Mouse (Mus musculus): ENCODE results near the gene Gm6685. TPM values are rescaled to one million over a fixed set of nuclear protein-coding genes. Genes with fewer than 3 reads are reported as not detected.
"Not testable (repeated sequence)": the region's sequence is repeated elsewhere in the genome, so short reads cannot be mapped to it uniquely, and the experiment has no call there.

The Gm6685 gene
- 1.6 TPM in 1 of 2 replicates, not detected in the other for polyA plus RNA-seq (2011; ENCODE audit: insufficient read depth, insufficient read length, low read depth, missing spikeins)

GRCm38 (mm10) chr11:28339224-28340150, at the start of gene Gm6685:
Gm6685 (minus strand) TSS chr11:28339867.
- not testable (repeated sequence) for H3K27ac ChIP-seq (ENCODE audit: insufficient read depth, low read length); H3K4me1 ChIP-seq (ENCODE audit: control insufficient read depth, insufficient read depth, low read length); H3K9ac ChIP-seq (ENCODE audit: low read depth, poor library complexity, severe bottlenecking); H3K36me3 ChIP-seq (ENCODE audit: control insufficient read depth, insufficient read depth, low read length, poor library complexity, severe bottlenecking); H3K9me3 ChIP-seq (replicated peaks; ENCODE audit: control insufficient read depth, insufficient read depth, low read length, poor library complexity, severe bottlenecking); H3K4me3 ChIP-seq (ENCODE audit: low read depth, low read length); H3K27me3 ChIP-seq (ENCODE audit: control insufficient read depth, insufficient read depth, low read length, poor library complexity, severe bottlenecking)

GRCm38 (mm10) chr11:28375891-28376290, 36.2 kb upstream of the Gm6685 start:
- no peaks in the 10 kb centered on the region for H3K4me1 ChIP-seq (ENCODE audit: control insufficient read depth, insufficient read depth, low read length)
- H3K9me3 ChIP-seq (replicated peaks; ENCODE audit: control insufficient read depth, insufficient read depth, low read length, poor library complexity, severe bottlenecking): peaks cover 20% of the 10 kb centered on the region
- H3K36me3 ChIP-seq (ENCODE audit: control insufficient read depth, insufficient read depth, low read length, poor library complexity, severe bottlenecking): no peaks in the 10 kb centered on the region
- H3K27ac ChIP-seq (ENCODE audit: insufficient read depth, low read length): no peak overlapping the region
- no peaks in the 10 kb centered on the region for H3K27me3 ChIP-seq (ENCODE audit: control insufficient read depth, insufficient read depth, low read length, poor library complexity, severe bottlenecking)
- H3K9ac ChIP-seq (ENCODE audit: low read depth, poor library complexity, severe bottlenecking): no peak overlapping the region
- H3K4me3 ChIP-seq (ENCODE audit: low read depth, low read length): no peak overlapping the region
- no peak for TF ChIP-seq CTCF (IDR thresholded peaks at IDR 0.05; ENCODE audit: low read depth, low read length)
- TF ChIP-seq POLR2A (IDR thresholded peaks at IDR 0.05; ENCODE audit: insufficient read depth, low read length): no peak
- no peak for TF ChIP-seq EP300 (IDR thresholded peaks at IDR 0.05; ENCODE audit: insufficient read depth, low read depth, low read length)

GRCm38 (mm10) chr11:28374636-28375035, 35.0 kb upstream of the Gm6685 start:
- no peak overlapping the region for H3K9ac ChIP-seq (ENCODE audit: low read depth, poor library complexity, severe bottlenecking)

GRCm38 (mm10) chr11:28371381-28371780, 31.7 kb upstream of the Gm6685 start:
- H3K9ac ChIP-seq (ENCODE audit: low read depth, poor library complexity, severe bottlenecking); H3K4me1 ChIP-seq (ENCODE audit: control insufficient read depth, insufficient read depth, low read length); H3K4me3 ChIP-seq (ENCODE audit: low read depth, low read length); H3K27me3 ChIP-seq (ENCODE audit: control insufficient read depth, insufficient read depth, low read length, poor library complexity, severe bottlenecking); H3K27ac ChIP-seq (ENCODE audit: insufficient read depth, low read length); H3K36me3 ChIP-seq (ENCODE audit: control insufficient read depth, insufficient read depth, low read length, poor library complexity, severe bottlenecking): not testable (repeated sequence)
- peaks cover 31% of the 10 kb centered on the region for H3K9me3 ChIP-seq (replicated peaks; ENCODE audit: control insufficient read depth, insufficient read depth, low read length, poor library complexity, severe bottlenecking)

More at GRCm38 (mm10) chr11:28374636-28375035, 35.0 kb upstream of the Gm6685 start:
- TF ChIP-seq POLR2A (IDR thresholded peaks at IDR 0.05; ENCODE audit: insufficient read depth, low read length) (no peak), CTCF (IDR thresholded peaks at IDR 0.05; ENCODE audit: low read depth, low read length) (no peak), EP300 (IDR thresholded peaks at IDR 0.05; ENCODE audit: insufficient read depth, low read depth, low read length) (no peak)
- Histone ChIP-seq H3K36me3 (ENCODE audit: control insufficient read depth, insufficient read depth, low read length, poor library complexity, severe bottlenecking) (no peaks in the 10 kb centered on the region), H3K4me3 (ENCODE audit: low read depth, low read length) (no peak overlapping the region), H3K9me3 (replicated peaks; ENCODE audit: control insufficient read depth, insufficient read depth, low read length, poor library complexity, severe bottlenecking) (peaks cover 26% of the 10 kb centered on the region), H3K4me1 (ENCODE audit: control insufficient read depth, insufficient read depth, low read length) (no peaks in the 10 kb centered on the region), H3K27me3 (ENCODE audit: control insufficient read depth, insufficient read depth, low read length, poor library complexity, severe bottlenecking) (no peaks in the 10 kb centered on the region), H3K27ac (ENCODE audit: insufficient read depth, low read length) (no peak overlapping the region)

DNA sequence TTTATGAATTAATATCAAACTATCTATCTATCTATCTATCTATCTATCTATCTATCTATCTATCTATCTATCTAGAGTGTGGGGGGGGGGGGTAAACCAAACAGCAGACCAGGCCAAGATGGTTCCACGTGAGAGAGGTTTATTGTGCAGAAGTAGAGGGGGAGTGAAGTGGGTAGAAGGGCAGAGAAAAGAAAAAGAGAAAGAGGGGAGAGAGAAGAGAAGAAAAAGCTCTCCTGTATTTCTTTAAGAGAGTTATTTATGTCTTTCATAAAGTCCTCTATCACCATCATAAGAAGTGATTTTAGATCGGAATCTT, 26.2 kb upstream of the Gm6685 start:
- H3K27me3 ChIP-seq (ENCODE audit: control insufficient read depth, insufficient read depth, low read length, poor library complexity, severe bottlenecking): no peaks in the 10 kb centered on the region
- no peak overlapping the region for H3K27ac ChIP-seq (ENCODE audit: insufficient read depth, low read length)
- TF ChIP-seq CTCF (IDR thresholded peaks at IDR 0.05; ENCODE audit: low read depth, low read length) (no peak), POLR2A (IDR thresholded peaks at IDR 0.05; ENCODE audit: insufficient read depth, low read length) (no peak), EP300 (IDR thresholded peaks at IDR 0.05; ENCODE audit: insufficient read depth, low read depth, low read length) (no peak)
- no peaks in the 10 kb centered on the region for H3K36me3 ChIP-seq (ENCODE audit: control insufficient read depth, insufficient read depth, low read length, poor library complexity, severe bottlenecking)
- no peak overlapping the region for H3K9ac ChIP-seq (ENCODE audit: low read depth, poor library complexity, severe bottlenecking)
- H3K4me3 ChIP-seq (ENCODE audit: low read depth, low read length): no peak overlapping the region; the same call in 1 of the 2 replicates
- H3K4me1 ChIP-seq (ENCODE audit: control insufficient read depth, insufficient read depth, low read length): no peaks in the 10 kb centered on the region
- peaks cover 12% of the 10 kb centered on the region for H3K9me3 ChIP-seq (replicated peaks; ENCODE audit: control insufficient read depth, insufficient read depth, low read length, poor library complexity, severe bottlenecking)

DNA sequence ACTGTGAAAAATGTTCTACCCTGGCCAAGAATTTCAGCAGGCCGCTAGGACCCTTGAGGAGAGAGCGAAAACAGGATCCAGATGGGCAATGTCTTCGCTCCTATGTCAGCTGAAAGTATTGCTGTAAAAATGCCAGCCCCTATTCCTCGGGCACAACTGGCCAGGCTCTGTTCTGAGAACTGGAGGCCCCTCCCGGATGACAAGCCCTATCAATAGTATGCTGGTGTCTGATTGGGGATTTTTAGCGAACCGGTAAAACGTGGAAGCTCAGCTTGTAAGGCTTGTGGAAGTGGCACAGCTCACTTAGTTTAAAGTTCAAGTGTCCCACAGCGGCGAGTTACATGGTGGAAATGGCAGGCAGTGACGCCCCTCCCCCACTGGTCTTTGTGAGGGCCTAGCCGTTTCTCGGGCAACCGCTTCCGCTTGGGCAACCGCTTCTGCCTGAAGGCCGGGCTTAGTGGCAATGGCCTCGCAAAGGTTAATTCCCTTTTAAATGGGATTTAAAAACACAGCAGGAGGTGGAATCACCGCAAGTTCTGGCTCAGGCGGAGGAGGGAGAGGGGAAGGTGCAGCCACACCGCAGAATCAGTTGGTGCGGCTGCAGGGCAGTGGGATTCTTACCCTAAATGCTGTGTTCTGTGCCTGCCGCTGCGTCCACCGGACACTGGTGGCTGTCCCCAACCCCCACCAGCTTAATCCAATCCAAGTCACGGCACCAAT, 25.7 kb upstream of the Gm6685 start:
- Histone ChIP-seq H3K4me3 (ENCODE audit: low read depth, low read length) (peak overlapping the region; percentile 18), H3K27me3 (ENCODE audit: control insufficient read depth, insufficient read depth, low read length, poor library complexity, severe bottlenecking) (no peaks in the 10 kb centered on the region), H3K36me3 (ENCODE audit: control insufficient read depth, insufficient read depth, low read length, poor library complexity, severe bottlenecking) (no peaks in the 10 kb centered on the region), H3K9ac (ENCODE audit: low read depth, poor library complexity, severe bottlenecking) (no peak overlapping the region), H3K4me1 (ENCODE audit: control insufficient read depth, insufficient read depth, low read length) (no peaks in the 10 kb centered on the region), H3K9me3 (replicated peaks; ENCODE audit: control insufficient read depth, insufficient read depth, low read length, poor library complexity, severe bottlenecking) (peaks cover 7% of the 10 kb centered on the region; the same call in 1 of the 2 replicates), H3K27ac (ENCODE audit: insufficient read depth, low read length) (no peak overlapping the region)
- TF ChIP-seq EP300 (IDR thresholded peaks at IDR 0.05; ENCODE audit: insufficient read depth, low read depth, low read length) (0 out of 2 replicates have a peak, but pooled peaks have one; percentile 37), CTCF (IDR thresholded peaks at IDR 0.05; ENCODE audit: low read depth, low read length) (no peak), POLR2A (IDR thresholded peaks at IDR 0.05; ENCODE audit: insufficient read depth, low read length) (no peak)

All from ES-Bruce4 (cell line).